Mouse (Mus musculus): ENCODE measurements around the gene Apold1. TPM values are rescaled to one million over a fixed set of nuclear protein-coding genes. Genes with fewer than 3 reads are reported as not detected.

Gene Apold1
- polyA plus RNA-seq, 1 experiment from 2014 or later, result 8.8 TPM

DNA sequence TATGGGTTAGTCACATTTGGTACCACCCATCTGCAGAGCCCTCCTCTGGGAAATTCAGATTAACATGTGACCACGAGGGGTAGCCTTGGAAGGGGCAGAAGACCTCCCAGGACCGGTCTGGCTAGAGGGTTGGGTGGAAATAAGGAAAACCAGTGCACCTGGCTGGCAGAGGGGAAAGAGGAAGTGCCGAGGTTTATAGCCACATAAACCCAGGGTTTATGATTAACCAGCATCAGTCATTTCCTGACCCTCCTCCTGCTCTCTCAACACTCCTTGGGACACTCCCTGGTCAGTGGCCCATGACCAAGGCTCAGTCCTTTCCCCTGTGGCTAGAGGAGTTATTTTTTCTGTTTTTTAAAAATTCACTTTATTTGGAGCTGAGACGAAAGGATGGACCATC, 47.7 kb downstream of the Apold1 start:
- Histone ChIP-seq H3K27ac (no peak overlapping the region), H3K9me3 (replicated peaks) (no peaks in the 10 kb centered on the region), H3K4me3 (no peak overlapping the region), H3K9ac (no peak overlapping the region), H3K4me1 (replicated peaks) (0 out of 2 replicates have a peak, but pooled peaks cover 8% of the 10 kb centered on the region), H3K27me3 (no peaks in the 10 kb centered on the region), H3K36me3 (peaks cover 2% of the 10 kb centered on the region; the same call in 1 of the 2 replicates), H3K4me2 (no peak overlapping the region)
- WGBS, result 69% methylated on average over 4 of the region's 4 CpGs
- no peak for ATAC-seq (replicated peaks; ENCODE audit: insufficient number of reproducible peaks, insufficient read depth, low FRiP score, low read depth)

Other genes starting within 250 kb of the Apold1 start
- gene Dusp16, start 189.1 kb upstream of the Apold1 start, polyA plus RNA-seq (2015; fragmentation: Nextera tagmentation; extraction: Ambion mirVana), result 15.8 and 15.9 TPM in 2 replicates
- gene Crebl2, start 151.6 kb upstream of the Apold1 start, polyA plus RNA-seq (2015; fragmentation: Nextera tagmentation; extraction: Ambion mirVana), result 2.2 and 2.5 TPM in 2 replicates
- 8.7 and 10.3 TPM in 2 replicates for gene Gpr19, start 83.1 kb upstream of the Apold1 start, polyA plus RNA-seq (2015; fragmentation: Nextera tagmentation; extraction: Ambion mirVana)
- 14.4 and 18.4 TPM in 2 replicates for gene Cdkn1b, start 61.3 kb upstream of the Apold1 start, polyA plus RNA-seq (2015; fragmentation: Nextera tagmentation; extraction: Ambion mirVana)
- 59.7 and 73.4 TPM in 2 replicates for gene Ddx47, start 29.9 kb downstream of the Apold1 start, polyA plus RNA-seq (2015; fragmentation: Nextera tagmentation; extraction: Ambion mirVana)
- 4.8 and 9.1 TPM in 2 replicates for gene Gprc5a, start 83.9 kb downstream of the Apold1 start, polyA plus RNA-seq (2015; fragmentation: Nextera tagmentation; extraction: Ambion mirVana)
- not detected in 2 replicates for gene Gprc5d, start 136.6 kb downstream of the Apold1 start, polyA plus RNA-seq (2015; fragmentation: Nextera tagmentation; extraction: Ambion mirVana)
- gene Fam234b, start 216.3 kb downstream of the Apold1 start, polyA plus RNA-seq (2015; fragmentation: Nextera tagmentation; extraction: Ambion mirVana), result 9.2 and 11.7 TPM in 2 replicates
- gene Hebp1, start 216.3 kb downstream of the Apold1 start, polyA plus RNA-seq (2015; fragmentation: Nextera tagmentation; extraction: Ambion mirVana), result 10.2 and 14.3 TPM in 2 replicates

All from heart, embryonic 15.5 days (tissue).